Mouse (Mus musculus): Measurements from ENCODE around the gene Fblim1.

The Fblim1 gene

DNA sequence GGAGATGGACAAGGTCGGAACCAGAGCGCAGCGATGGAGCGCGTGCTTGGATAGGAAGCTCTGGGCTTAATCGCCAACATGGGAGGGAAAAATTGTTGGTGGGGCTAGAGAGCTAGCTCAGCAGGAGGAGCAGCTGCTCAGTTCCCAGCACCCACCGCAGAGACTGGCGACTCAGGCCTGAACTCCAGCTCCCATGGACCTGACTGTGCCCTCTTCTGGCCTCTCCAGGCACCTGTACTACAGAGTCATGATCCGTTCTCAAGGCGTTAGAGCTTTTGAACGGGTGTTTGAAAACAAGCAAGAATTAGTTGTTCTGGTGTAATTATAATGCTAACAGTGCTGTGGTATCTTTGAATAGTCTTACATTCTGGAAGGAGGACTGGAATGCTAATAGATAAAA, 77.0 kb downstream of the Fblim1 start:
- in situ Hi-C loops (cut with MboI; ENCODE audit: unreplicated experiment in 2 of 2), result no loop called here

DNA sequence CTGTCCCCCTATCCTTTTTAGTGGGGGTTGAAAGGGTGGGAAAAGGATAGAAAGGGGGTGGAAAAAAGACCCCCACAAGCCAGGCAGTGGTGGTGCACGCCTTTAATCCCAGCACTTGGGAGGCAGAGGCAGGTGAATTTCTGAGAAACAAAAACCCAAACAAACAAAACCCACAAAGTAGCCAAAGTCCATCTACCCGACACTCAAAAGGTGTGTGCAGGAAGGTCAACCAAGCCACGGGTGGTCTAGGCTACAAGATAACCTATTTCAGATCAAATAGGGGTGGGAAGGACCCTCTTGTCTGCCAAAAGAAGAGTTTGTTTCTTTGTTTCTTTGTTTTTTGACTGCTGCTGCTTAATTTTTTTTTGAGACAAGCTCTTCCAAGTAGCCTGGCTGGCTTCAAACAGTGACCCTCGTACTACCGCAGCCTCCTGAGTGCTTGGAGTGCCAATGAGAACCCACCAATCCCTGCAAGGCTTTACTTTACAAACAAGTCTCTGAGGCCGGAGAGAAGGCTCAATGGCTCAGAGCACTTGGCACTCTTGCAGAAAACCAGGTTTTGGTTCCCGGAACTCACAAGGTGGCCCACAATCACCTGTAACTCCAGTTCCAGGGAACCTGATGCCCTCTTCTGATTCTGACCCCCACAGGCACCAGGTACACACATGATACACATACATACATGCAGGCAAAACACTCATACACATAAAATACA, 78.8 kb downstream of the Fblim1 start:
- in situ Hi-C loops (cut with MboI; ENCODE audit: unreplicated experiment in 2 of 2), result no loop called here

Data from v-Abl transformed pro-B cells (cell line).